Mouse (Mus musculus): ENCODE measurements around the gene Wdr73.
"Not testable (repeated sequence)": the region's sequence is repeated elsewhere in the genome, so short reads cannot be mapped to it uniquely, and the experiment has no call there.

The Wdr73 gene

GRCm38 (mm10) chr7:80900944-80901501 lies at the start of gene Wdr73:
Gene Wdr73 (minus strand): TSS chr7:80901269.
- DNase-seq (ENCODE audit: low spot score in 2 of 2): peak; percentile 85 to 91

- DNase-seq (ENCODE audit: low spot score in 2 of 2): peak; percentile 92
These were observed 46.6 kb upstream of the Wdr73 start, which contains the start of gene Sec11a for GRCm38 (mm10) chr7:80947445-80948350. Gene Sec11a (minus strand): TSS chr7:80947780.

DNA sequence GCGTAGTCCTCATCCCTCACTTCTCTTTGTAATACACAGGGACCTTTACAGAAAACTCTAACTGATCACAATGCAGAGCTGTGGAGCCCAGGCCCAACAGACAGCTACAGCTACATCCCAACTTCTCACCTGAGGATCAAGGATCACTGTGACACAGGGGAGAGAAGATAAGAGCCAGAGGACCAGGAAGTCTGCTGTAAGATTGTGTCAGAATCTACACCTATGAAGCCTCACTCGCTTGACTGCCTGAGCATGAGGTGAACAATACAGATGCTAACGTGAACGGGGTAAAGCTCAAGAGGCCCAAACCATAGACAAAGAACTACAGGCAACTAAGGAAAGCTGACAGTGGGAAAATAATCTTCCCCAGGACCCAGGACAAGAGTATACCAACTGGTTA lies 38.7 kb upstream of the Wdr73 start:
- DNase-seq (ENCODE audit: low spot score in 2 of 2): no peak

- DNase-seq (ENCODE audit: low spot score in 2 of 2): not testable (repeated sequence)
These were observed 36.2 kb upstream of the Wdr73 start for GRCm38 (mm10) chr7:80937304-80937666.

DNA sequence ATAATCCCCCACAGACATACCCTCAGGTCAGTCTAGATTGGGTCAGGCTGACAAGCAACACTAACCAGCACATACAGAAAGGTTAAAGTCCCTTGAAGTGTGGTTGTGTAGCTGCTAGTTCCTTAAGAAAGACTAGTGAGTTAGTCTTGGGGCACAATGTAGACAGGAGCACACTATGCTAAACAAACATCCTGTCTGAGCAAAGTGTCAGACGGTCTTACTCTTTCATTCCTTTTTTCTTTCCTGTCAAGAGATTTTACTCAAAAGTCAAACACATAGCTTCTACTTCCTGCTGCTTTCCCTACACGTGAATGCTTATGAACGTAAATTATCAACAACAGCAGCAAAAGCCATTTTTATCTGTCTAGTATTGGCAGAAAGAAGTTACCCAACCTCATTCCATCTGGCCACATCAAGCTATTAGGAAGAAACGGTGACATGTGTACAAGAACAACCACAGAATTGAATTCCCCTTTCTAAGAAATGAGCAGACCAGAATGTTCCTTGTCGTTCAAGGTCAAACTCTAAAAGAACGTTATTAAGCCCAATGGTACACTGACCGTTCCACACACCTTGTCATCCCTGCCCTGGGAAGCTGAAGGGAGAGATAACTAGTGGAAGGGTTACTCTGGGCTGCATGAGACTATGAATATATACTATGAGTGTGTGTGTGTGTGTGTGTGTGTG lies 35.7 kb upstream of the Wdr73 start:
- DNase-seq (ENCODE audit: low spot score in 2 of 2): not testable (repeated sequence)

- DNase-seq (ENCODE audit: low spot score in 2 of 2): no peak
These were observed 34.8 kb upstream of the Wdr73 start for GRCm38 (mm10) chr7:80935834-80936233.

DNA sequence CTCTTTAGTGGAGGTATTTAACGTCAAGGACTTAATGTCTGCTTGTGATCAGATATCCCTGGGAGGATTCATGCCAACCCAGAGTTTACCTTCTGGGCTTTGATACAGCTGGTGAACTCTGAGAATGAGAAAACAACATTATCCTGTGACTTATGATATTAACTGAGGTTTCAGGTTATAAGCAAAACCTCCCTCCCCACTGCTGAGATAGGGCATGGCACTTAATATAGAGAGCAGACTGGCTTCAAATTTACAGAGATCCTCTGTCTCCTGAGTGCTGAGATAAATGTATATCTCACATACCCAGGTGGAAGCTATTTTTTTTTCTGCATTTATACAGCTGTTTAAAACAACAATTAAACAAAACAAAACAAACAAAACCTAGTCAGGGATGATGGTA lies 31.7 kb upstream of the Wdr73 start:
- no peak for DNase-seq (ENCODE audit: low spot score in 2 of 2)

DNA sequence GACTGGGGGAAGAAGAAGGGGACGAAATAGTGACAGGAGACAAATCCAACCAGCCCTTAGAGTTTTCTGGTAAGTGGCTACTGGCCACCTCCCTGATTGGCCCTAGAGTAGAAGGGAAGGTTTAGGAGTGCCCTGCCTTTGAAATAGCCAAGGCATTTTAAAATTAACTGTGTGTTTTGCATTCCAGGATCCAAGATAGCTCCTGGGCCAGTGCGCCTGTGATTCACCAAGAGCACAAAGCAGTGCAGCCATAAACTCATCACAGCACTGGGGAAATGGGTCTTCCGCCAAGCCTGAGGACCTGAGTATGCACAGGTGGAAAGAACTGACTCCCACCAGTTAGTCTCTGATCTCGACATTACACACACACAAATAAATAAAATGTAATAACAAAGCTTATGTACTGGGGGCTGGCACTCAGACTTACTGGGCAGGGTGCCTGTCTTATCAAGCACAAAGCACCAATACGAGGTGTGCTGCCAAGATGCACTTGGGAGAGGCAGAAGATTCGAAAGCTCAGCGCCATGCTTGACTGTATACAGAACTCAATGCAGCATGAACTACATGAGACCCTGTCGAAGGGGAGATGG lies 30.6 kb upstream of the Wdr73 start:
- no peak for DNase-seq (ENCODE audit: low spot score in 2 of 2)

DNA sequence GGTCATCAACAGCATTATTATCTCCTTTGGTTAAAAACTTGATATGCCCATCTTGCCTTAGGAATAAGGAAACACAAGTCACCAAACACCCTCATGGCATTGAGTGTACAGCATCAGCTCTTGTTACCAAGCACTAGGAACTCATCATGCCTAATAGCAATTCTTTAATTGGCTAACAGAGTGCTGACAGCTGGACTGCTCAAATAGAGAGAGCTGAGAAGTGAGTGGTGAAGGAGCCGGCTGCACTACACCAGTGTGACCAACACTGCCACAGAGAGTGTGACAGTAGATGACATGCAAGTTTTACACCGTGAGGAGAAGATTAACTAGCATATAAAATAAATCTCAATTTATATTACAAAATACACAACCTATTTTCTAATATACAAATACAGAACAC lies 22.1 kb upstream of the Wdr73 start:
- no peak for DNase-seq (ENCODE audit: low spot score in 2 of 2)

DNA sequence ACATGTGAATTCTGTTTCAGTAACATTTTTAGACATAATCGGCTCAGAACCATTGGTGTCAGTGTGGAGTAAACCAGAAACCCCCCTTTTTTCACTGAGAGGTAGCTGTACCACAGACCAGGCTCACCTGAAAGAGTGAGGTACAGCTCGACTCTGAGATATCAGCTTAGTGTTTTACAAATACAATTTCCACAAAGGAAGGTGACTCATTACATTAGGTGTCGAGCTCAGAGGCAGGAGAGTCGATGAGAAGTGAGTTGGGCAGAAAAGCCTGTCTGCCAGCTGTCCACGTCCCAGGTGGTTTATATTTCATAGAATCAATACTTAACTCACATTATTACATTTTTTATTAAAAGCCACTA lies 18.6 kb upstream of the Wdr73 start:
- no peak for DNase-seq (ENCODE audit: low spot score in 2 of 2)

- peak; percentile 44 to 65 for DNase-seq (ENCODE audit: low spot score in 2 of 2)
These were observed 18.0 kb upstream of the Wdr73 start for GRCm38 (mm10) chr7:80918982-80919646.

GRCm38 (mm10) chr7:80917916-80918465 lies 16.9 kb upstream of the Wdr73 start:
- DNase-seq (ENCODE audit: low spot score in 2 of 2): peak in 1 of 2 experiments; percentile 32

DNA sequence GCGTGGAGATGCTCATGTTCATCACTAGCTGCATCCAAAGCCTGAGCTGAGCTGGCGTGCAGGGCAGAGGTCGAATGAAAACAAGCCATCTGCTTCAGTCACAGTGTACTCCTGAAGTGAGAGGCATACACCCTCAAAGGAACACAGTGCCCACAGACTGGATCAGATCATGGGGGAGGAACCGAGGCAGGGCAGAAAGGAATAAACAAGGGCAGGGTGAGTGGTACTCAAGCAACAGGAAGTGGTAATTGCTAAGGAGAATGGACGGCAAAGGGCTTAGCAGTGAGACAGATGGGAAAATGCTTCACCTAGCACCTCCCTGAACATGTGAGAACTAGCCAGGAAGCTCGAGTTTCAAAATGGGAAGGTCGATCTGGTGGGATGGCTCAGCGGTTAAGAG lies 11.4 kb upstream of the Wdr73 start:
- no peak for DNase-seq (ENCODE audit: low spot score in 2 of 2)

DNA sequence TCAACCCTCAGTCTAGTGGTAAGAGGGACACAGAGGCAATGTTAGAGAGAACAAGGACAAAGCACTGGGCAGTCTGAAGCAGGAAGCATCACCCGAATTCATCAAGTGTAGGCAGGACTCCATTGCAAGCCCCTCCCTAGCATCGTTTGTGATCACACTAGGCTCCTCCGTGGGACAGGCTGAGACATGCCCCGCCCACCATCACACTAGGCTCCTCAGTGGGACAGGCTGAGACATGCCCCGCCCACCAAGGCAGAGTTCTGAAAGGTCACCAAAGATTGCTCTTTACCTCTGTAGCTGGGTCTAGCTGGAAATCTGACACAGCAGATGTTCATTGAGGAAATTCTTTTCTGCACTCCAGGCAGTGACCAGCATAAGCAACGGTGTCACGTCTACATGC lies 10.0 kb upstream of the Wdr73 start:
- no peak for DNase-seq (ENCODE audit: low spot score in 2 of 2)

- DNase-seq (ENCODE audit: low spot score in 2 of 2): peak; percentile 29 to 51
These were observed 3.9 kb upstream of the Wdr73 start, which contains the start of gene Nmb for GRCm38 (mm10) chr7:80904921-80905515. Gene Nmb (minus strand): TSS chr7:80905076.

GRCm38 (mm10) chr7:80903625-80904422 lies 2.8 kb upstream of the Wdr73 start:
- DNase-seq (ENCODE audit: low spot score in 2 of 2): no peak

DNA sequence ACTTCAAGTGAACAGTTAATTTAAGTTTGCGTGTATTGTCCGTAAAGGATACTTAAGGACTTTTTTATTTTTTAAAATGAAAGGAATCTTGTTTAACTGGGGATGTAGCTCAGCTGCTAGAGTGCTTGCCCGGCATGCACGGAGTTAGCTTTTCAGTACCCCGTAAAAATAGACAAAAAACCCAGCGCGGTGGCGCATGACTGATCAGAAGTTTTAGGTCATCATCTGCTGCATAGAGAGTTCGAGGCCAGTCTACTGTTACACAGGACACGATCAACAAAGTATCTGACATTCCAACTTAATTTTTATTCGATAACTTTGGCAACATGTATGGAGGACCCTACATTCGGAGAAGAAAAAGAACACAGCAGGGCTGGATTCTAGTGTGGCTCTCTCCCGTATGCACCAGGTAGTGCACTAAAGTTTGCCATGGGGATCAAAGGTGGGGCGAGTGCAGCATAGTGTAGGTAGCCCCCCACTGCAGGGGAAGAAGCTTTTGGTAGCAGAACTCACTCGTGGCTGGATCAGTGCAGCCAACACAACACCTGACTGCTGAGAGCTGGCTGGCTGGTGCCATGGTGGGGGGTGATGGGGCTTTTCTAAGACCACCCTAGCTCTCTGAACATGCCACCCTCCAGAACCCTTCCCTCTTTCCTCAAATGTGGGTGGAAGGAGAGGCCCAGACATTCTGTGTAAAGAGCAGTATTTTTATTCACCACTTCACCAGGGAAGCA lies 639 bp upstream of the Wdr73 start:
- DNase-seq (ENCODE audit: low spot score in 2 of 2): no peak

- no peak for DNase-seq (ENCODE audit: low spot score in 2 of 2)
These were observed 3.3 kb downstream of the Wdr73 start for GRCm38 (mm10) chr7:80897721-80898120.

DNA sequence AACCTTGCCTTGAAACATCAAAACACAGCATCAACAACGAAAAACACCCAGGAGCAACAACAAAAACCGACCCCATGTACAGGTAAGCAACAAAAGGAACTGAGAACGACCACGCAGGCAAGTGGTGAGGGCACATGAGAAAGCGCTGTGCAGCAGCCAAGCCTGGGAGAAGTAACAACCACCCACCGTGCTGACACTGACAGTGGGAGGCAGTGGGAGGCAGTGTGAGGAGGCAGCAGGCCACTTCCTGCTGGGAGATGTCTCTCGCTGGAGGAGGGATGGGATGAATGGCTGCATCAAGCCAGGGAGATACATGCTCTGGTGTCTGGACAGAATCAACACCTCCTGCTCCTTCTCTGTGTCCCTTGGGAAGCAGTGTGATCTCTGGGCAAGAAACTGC lies 3.9 kb downstream of the Wdr73 start:
- DNase-seq (ENCODE audit: low spot score in 2 of 2): no peak
